Mouse (Mus musculus) mesoderm, embryonic 11.5 days (tissue): ENCODE measurements around the gene Fmnl2.

ENCODE experiments used
- DNase-seq: peaks from one replicate; pipeline ENCODE4 v3.0.0-alpha.2; 2012; ENCODE audit warnings: low read depth, low spot score

Gene Fmnl2

GRCm38 (mm10) chr2:52864635-52865034 is 7.0 kb downstream of the Fmnl2 start:
- DNase-seq, result no peak

GRCm38 (mm10) chr2:52866151-52866550 is 8.5 kb downstream of the Fmnl2 start:
- DNase-seq, result no peak

- DNase-seq, result no peak
These were observed 10.1 kb downstream of the Fmnl2 start for GRCm38 (mm10) chr2:52867781-52868180.

- DNase-seq, result no peak
These were observed 10.5 kb downstream of the Fmnl2 start for GRCm38 (mm10) chr2:52868181-52868580.

- no peak for DNase-seq
These were observed 15.0 kb downstream of the Fmnl2 start for GRCm38 (mm10) chr2:52872636-52873035.

- no peak for DNase-seq
These were observed 15.8 kb downstream of the Fmnl2 start for GRCm38 (mm10) chr2:52873276-52874063.

GRCm38 (mm10) chr2:52874721-52875120 is 17.1 kb downstream of the Fmnl2 start:
- DNase-seq, result no peak

GRCm38 (mm10) chr2:52875801-52876200 is 18.1 kb downstream of the Fmnl2 start:
- no peak for DNase-seq

- DNase-seq, result no peak
These were observed 25.7 kb downstream of the Fmnl2 start for GRCm38 (mm10) chr2:52883401-52883800.

- no peak for DNase-seq
These were observed 26.4 kb downstream of the Fmnl2 start for GRCm38 (mm10) chr2:52884082-52884481.

GRCm38 (mm10) chr2:52885071-52885470 is 27.4 kb downstream of the Fmnl2 start:
- DNase-seq, result no peak

GRCm38 (mm10) chr2:52887281-52887680 is 29.6 kb downstream of the Fmnl2 start:
- no peak for DNase-seq

- no peak for DNase-seq
These were observed 33.5 kb downstream of the Fmnl2 start for GRCm38 (mm10) chr2:52891115-52891514.

GRCm38 (mm10) chr2:52891744-52892143 is 34.1 kb downstream of the Fmnl2 start:
- DNase-seq, result no peak

GRCm38 (mm10) chr2:52894983-52895621 is 37.4 kb downstream of the Fmnl2 start:
- no peak for DNase-seq

- no peak for DNase-seq
These were observed 39.3 kb downstream of the Fmnl2 start for GRCm38 (mm10) chr2:52896995-52897394.

- DNase-seq, result no peak
These were observed 43.1 kb downstream of the Fmnl2 start for GRCm38 (mm10) chr2:52900780-52901179.

- DNase-seq, result peak; percentile 38
These were observed 43.8 kb downstream of the Fmnl2 start for GRCm38 (mm10) chr2:52901300-52902013.

- DNase-seq, result no peak
These were observed 44.8 kb downstream of the Fmnl2 start for GRCm38 (mm10) chr2:52902456-52902855.

GRCm38 (mm10) chr2:52903228-52903963 is 45.7 kb downstream of the Fmnl2 start:
- DNase-seq, result no peak

- DNase-seq, result no peak
These were observed 46.9 kb downstream of the Fmnl2 start for GRCm38 (mm10) chr2:52904526-52904925.

GRCm38 (mm10) chr2:52913311-52913710 is 55.7 kb downstream of the Fmnl2 start:
- no peak for DNase-seq
